Mouse (Mus musculus) myocyte (in vitro differentiated cells): ENCODE measurements around the gene Fscn2.

Experiments used
- CEBPB ChIP-seq: IDR thresholded peaks from 2 replicates; pipeline ENCODE4 v1.6.1; 2011; ENCODE audit warnings: mild to moderate bottlenecking, moderate library complexity; ENCODE audit not compliant: poor library complexity, insufficient read depth, severe bottlenecking
- MAX ChIP-seq: IDR thresholded peaks from one replicate; pipeline ENCODE4 v1.6.1; 2011; ENCODE audit warnings: low read depth, mild to moderate bottlenecking, control low read depth
- MYOD1 ChIP-seq, 3 experiments: IDR thresholded peaks; one replicate each; pipeline ENCODE4 v1.6.1; 2011; ENCODE audit warnings: control low read depth in 2 of 3, low read depth in 2 of 3, mild to moderate bottlenecking in 2 of 3, moderate library complexity in 1 of 3; ENCODE audit not compliant: insufficient read length in 2 of 3, control insufficient read depth in 1 of 3
- POLR2A ChIP-seq: IDR thresholded peaks from one replicate; pipeline ENCODE4 v1.6.1; 2011; ENCODE audit warnings: low read depth, mild to moderate bottlenecking, control low read depth, moderate library complexity; ENCODE audit not compliant: insufficient read length
- SRF ChIP-seq: IDR thresholded peaks from one replicate; pipeline ENCODE4 v1.6.1; 2011; ENCODE audit warnings: low read depth; ENCODE audit not compliant: control insufficient read depth, insufficient read length
- TCF3 ChIP-seq: IDR thresholded peaks from one replicate; pipeline ENCODE4 v1.6.1; 2011; ENCODE audit warnings: low read depth, control low read depth; ENCODE audit not compliant: insufficient read length

DNA sequence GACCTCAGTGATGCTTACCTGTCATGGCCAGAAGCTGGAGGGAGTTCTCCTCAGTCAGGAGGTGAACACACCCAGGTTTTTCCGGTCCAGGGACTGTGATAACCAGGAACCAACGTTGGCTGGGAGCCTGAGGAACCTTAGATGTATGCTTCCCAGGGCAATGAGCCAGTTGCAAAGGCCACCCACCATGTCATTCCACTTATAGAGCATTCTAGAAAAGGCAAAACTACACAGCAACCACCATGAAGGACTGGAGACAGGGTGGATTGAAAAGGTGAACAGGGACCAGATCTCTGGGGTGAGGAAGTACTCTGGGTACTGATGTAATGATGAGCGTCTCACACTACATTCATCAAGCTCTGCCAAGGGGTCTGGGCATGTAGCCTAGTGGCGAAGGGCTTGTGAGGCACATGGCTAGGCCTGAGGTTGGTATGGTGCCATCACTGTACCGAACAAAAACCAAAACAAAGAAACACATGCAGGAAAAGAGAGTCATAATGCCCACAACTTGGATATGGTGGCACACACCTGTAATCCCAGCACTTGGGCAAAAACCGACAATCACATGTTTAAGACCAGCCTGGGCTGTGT, 25.8 kb upstream of the Fscn2 start:
- TF ChIP-seq POLR2A (no peak), CEBPB (no peak), MYOD1 (IDR thresholded peaks at IDR 0.05; ENCODE audit: control insufficient read depth in 1 of 3, insufficient read length in 2 of 3, low read depth in 2 of 3) (no peak), MAX (no peak), SRF (no peak), TCF3 (no peak)
